9 mouse cellular contexts compared by ENCODE assay signal in genomic region chr16:28850881-28851280, GRCm38 (mm10).
DNase-seq lines count a peak whose midpoint lies in the region; ATAC-seq lines count a peak whose summit lies in the region.
"Had no signal": no experiment of that assay in that cellular context is flagged by ENCODE, and none has a peak within 500 bp of the region (broad histone marks: within the 10 kb centered on the region; RNA-seq: fewer than 3 reads in every experiment).

No protein-coding gene starts in this region.

- DNase-seq in kidney, adult 9 months = no peak
- DNase-seq in MN1 (ENCODE audit: low spot score) = peak; percentile 31
- DNase-seq in lung, postnatal 10 days = peak; percentile 18
- no peak for DNase-seq in spleen, postnatal 14 days (ENCODE audit: low spot score in 2 of 2)
- DNase-seq: cerebellum, postnatal 25 days had no signal

- H3K36me3 ChIP-seq in kidney, embryonic 16.5 days (ENCODE audit: insufficient read depth, low read length) = peaks cover 9% of the 10 kb centered on the region; the same call in 1 of the 2 replicates
- no peaks in the 10 kb centered on the region for H3K36me3 ChIP-seq in forebrain, embryonic 12.5 days (replicated peaks)

- ATAC-seq in kidney, embryonic 16.5 days (ENCODE audit: low FRiP score, low TSS enrichment) = peak; percentile 71; the same call in 1 of the 2 replicates
- peak; percentile 70 for ATAC-seq in forebrain, embryonic 12.5 days (ENCODE audit: low FRiP score)
- no peak for ATAC-seq in monocyte, adult 5-6 weeks (replicated peaks; ENCODE audit: insufficient number of reproducible peaks, low FRiP score, low TSS enrichment, poor library complexity, severe bottlenecking)

- H3K9me3 ChIP-seq in kidney, embryonic 16.5 days (ENCODE audit: low read length) = peaks cover 9% of the 10 kb centered on the region
- 0 out of 2 replicates have a peak, but pooled peaks cover 2% of the 10 kb centered on the region for H3K9me3 ChIP-seq in forebrain, embryonic 12.5 days

- peak overlapping the region; percentile 23 for H3K4me3 ChIP-seq in kidney, embryonic 16.5 days (ENCODE audit: low read length)
- H3K4me3 ChIP-seq in forebrain, embryonic 12.5 days (replicated peaks) = no peak overlapping the region
- H3K4me3 ChIP-seq: heart, adult 2 months had no signal

- H3K27me3 ChIP-seq in kidney, embryonic 16.5 days (ENCODE audit: insufficient read depth, low read length) = no peaks in the 10 kb centered on the region
- H3K27me3 ChIP-seq in forebrain, embryonic 12.5 days = peaks cover 48% of the 10 kb centered on the region

- peak overlapping the region; percentile 45 for H3K4me2 ChIP-seq in kidney, embryonic 16.5 days (replicated peaks; ENCODE audit: low read depth, low read length)
- no peak overlapping the region for H3K4me2 ChIP-seq in forebrain, embryonic 12.5 days

- peak overlapping the region; percentile 36; the same call in 1 of the 2 replicates for H3K9ac ChIP-seq in kidney, embryonic 16.5 days (replicated peaks; ENCODE audit: low read length)
- no peak overlapping the region for H3K9ac ChIP-seq in forebrain, embryonic 12.5 days

- peaks cover 24% of the 10 kb centered on the region for H3K4me1 ChIP-seq in kidney, embryonic 16.5 days (ENCODE audit: insufficient read depth, low read length)
- H3K4me1 ChIP-seq in forebrain, embryonic 12.5 days = peaks cover 15% of the 10 kb centered on the region; the same call in 1 of the 2 replicates

- 31% methylated on average over 14 of the region's 14 CpGs for WGBS in kidney, embryonic 16.5 days
- WGBS in forebrain, embryonic 12.5 days = 54% methylated on average over 14 of the region's 14 CpGs

- H3K27ac ChIP-seq in kidney, embryonic 16.5 days (ENCODE audit: low read length) = 0 out of 2 replicates have a peak overlapping the region, but pooled peaks have one; percentile 36
- H3K27ac ChIP-seq in forebrain, embryonic 12.5 days = no peak overlapping the region
- H3K27ac ChIP-seq: heart, adult 2 months had no signal

Comparison
In these comparisons a context has a peak if more than half of its experiments do, and no peak if none do; other contexts are left out.
1. DNase-seq: peak in MN1 (single experiment) and lung, postnatal 10 days (single experiment); none in kidney, adult 9 months (single experiment) and spleen, postnatal 14 days (0 of 2).